Mouse (Mus musculus) CH12.LX (cell line): Measurements from ENCODE around the gene Lrit2. TPM values are rescaled to one million over a fixed set of nuclear protein-coding genes. Genes with fewer than 3 reads are reported as not detected.

ENCODE experiments used
- DNase-seq: peaks from one replicate; pipeline ENCODE4 v3.0.0-alpha.2; 2013; ENCODE audit errors: extremely low read depth
- H3K27ac ChIP-seq: 2 replicates; pipeline ENCODE4 v1.5.1; 2012; ENCODE audit warnings: low read depth, mild to moderate bottlenecking, control low read depth, moderate library complexity; ENCODE audit not compliant: insufficient read depth
- H3K27me3 ChIP-seq: replicated peaks from 2 replicates; pipeline ENCODE3; 2012; ENCODE audit warnings: inconsistent platforms
- H3K36me3 ChIP-seq, 2 experiments: replicated peaks in 1 of 2; 2 replicates each; pipeline versions ENCODE3 to v1.6.1; 2012; ENCODE audit warnings: inconsistent platforms in 1 of 2, low read length in 1 of 2, mild to moderate bottlenecking in 1 of 2, mixed read lengths in 1 of 2, moderate library complexity in 1 of 2; ENCODE audit not compliant: control insufficient read depth in 1 of 2, insufficient read depth in 1 of 2
- H3K4me1 ChIP-seq, 2 experiments: 2 replicates each; pipeline ENCODE4 v1.6.1; 2012; ENCODE audit warnings: inconsistent platforms in 1 of 2, moderate library complexity in 1 of 2; ENCODE audit not compliant: insufficient read depth in 2 of 2, control insufficient read depth in 1 of 2
- H3K4me2 ChIP-seq: 2 replicates; pipeline ENCODE4 v1.6.1; 2012; ENCODE audit warnings: low read depth, mild to moderate bottlenecking, control low read depth; ENCODE audit not compliant: poor library complexity, insufficient read depth, severe bottlenecking
- H3K4me3 ChIP-seq, 3 experiments: fragments of 150-350 bp in 1 of 3; sonication (generic) in 1 of 3; replicated peaks in 1 of 3; 2 replicates each; pipeline versions ENCODE3 to v1.5.1; 2011 to 2012; ENCODE audit warnings: low read depth in 2 of 3, low read length in 2 of 3, mild to moderate bottlenecking in 2 of 3, moderate library complexity in 2 of 3, control low read depth in 1 of 3, improper control_type of control experiment in 1 of 3, inconsistent platforms in 1 of 3, mixed read lengths in 1 of 3; ENCODE audit not compliant: poor library complexity in 1 of 3
- H3K79me2 ChIP-seq: replicated peaks from 2 replicates; pipeline ENCODE4 v1.6.1; 2012; ENCODE audit warnings: mild to moderate bottlenecking, moderate library complexity; ENCODE audit not compliant: control insufficient read depth, poor library complexity, insufficient read depth, severe bottlenecking; ENCODE audit errors: extremely low read depth
- H3K9ac ChIP-seq: 2 replicates; pipeline ENCODE4 v1.6.1; 2012; ENCODE audit warnings: low read depth, mild to moderate bottlenecking, control low read depth, moderate library complexity; ENCODE audit not compliant: insufficient read depth
- H3K9me3 ChIP-seq: replicated peaks from 2 replicates; pipeline ENCODE3; 2012; ENCODE audit warnings: low read length, inconsistent platforms, mixed read lengths
- BHLHE40 ChIP-seq: IDR thresholded peaks from 2 replicates; pipeline ENCODE4 v1.6.1; 2011; ENCODE audit warnings: mild to moderate bottlenecking, low read depth, low read length, improper control_type of control experiment
- CHD1 ChIP-seq: IDR thresholded peaks from 2 replicates; pipeline ENCODE4 v1.6.1; 2012; ENCODE audit warnings: low read depth, low read length, improper control_type of control experiment, inconsistent platforms
- E2F4 ChIP-seq: IDR thresholded peaks from 2 replicates; pipeline ENCODE4 v1.6.1; 2011; ENCODE audit warnings: low read depth, low read length, improper control_type of control experiment; ENCODE audit not compliant: insufficient replicate concordance
- ELF1 ChIP-seq: IDR thresholded peaks from 2 replicates; pipeline ENCODE4 v1.6.1; 2014; ENCODE audit warnings: low read depth, mild to moderate bottlenecking, inconsistent platforms, low read length, improper control_type of control experiment
- EP300 ChIP-seq: IDR thresholded peaks from 2 replicates; pipeline ENCODE4 v1.6.1; 2011; ENCODE audit warnings: low read length, improper control_type of control experiment
- ETS1 ChIP-seq: conservative IDR thresholded peaks from 2 replicates; pipeline ENCODE4 v1.6.1; 2012; ENCODE audit warnings: low read depth, mild to moderate bottlenecking, inconsistent platforms, low read length, improper control_type of control experiment, moderate library complexity
- GABPA ChIP-seq: IDR thresholded peaks from 2 replicates; pipeline ENCODE4 v1.6.1; 2012; ENCODE audit warnings: low read depth, low read length, improper control_type of control experiment, inconsistent platforms; ENCODE audit not compliant: insufficient replicate concordance
- HCFC1 ChIP-seq: IDR thresholded peaks from 2 replicates; pipeline ENCODE4 v1.6.1; 2012; ENCODE audit warnings: low read depth, mild to moderate bottlenecking, inconsistent platforms, low read length, improper control_type of control experiment
- MEF2A ChIP-seq: IDR thresholded peaks from 2 replicates; pipeline ENCODE4 v1.6.1; 2014; ENCODE audit warnings: low read depth, mild to moderate bottlenecking, inconsistent platforms, low read length, improper control_type of control experiment, borderline replicate concordance
- MYC ChIP-seq: IDR thresholded peaks from 2 replicates; pipeline ENCODE4 v1.6.1; 2011; ENCODE audit warnings: low read depth, mild to moderate bottlenecking, improper control_type of control experiment, low read length
- NELFE ChIP-seq: IDR thresholded peaks from 2 replicates; pipeline ENCODE4 v1.6.1; 2011; ENCODE audit warnings: low read depth, low read length, improper control_type of control experiment
- POLR2A ChIP-seq: IDR thresholded peaks from 2 replicates; pipeline ENCODE4 v1.6.1; 2011; ENCODE audit warnings: low read depth, mild to moderate bottlenecking, improper control_type of control experiment, low read length
- RAD21 ChIP-seq: IDR thresholded peaks from 2 replicates; pipeline ENCODE4 v1.6.1; 2011; ENCODE audit warnings: low read depth, mild to moderate bottlenecking, low read length, improper control_type of control experiment, moderate library complexity
- SIN3A ChIP-seq: IDR thresholded peaks from 2 replicates; pipeline ENCODE4 v1.6.1; 2012; ENCODE audit warnings: low read length, improper control_type of control experiment, inconsistent platforms
- SMC3 ChIP-seq: IDR thresholded peaks from 2 replicates; pipeline ENCODE4 v1.6.1; 2011; ENCODE audit warnings: low read depth, low read length, improper control_type of control experiment
- TBP ChIP-seq: conservative IDR thresholded peaks from 2 replicates; pipeline ENCODE4 v1.6.1; 2011; ENCODE audit warnings: low read depth, low read length, improper control_type of control experiment
- TCF12 ChIP-seq: IDR thresholded peaks from 2 replicates; pipeline ENCODE4 v1.6.1; 2014; ENCODE audit warnings: low read depth, mild to moderate bottlenecking, inconsistent platforms, low read length, improper control_type of control experiment
- USF1 ChIP-seq: IDR thresholded peaks from 2 replicates; pipeline ENCODE4 v1.6.1; 2014; ENCODE audit warnings: low read depth, mild to moderate bottlenecking, inconsistent platforms, low read length, improper control_type of control experiment
- USF2 ChIP-seq: conservative IDR thresholded peaks from 2 replicates; pipeline ENCODE4 v1.6.1; 2011; ENCODE audit warnings: low read depth, low read length, improper control_type of control experiment
- ZKSCAN1 ChIP-seq: IDR thresholded peaks from 2 replicates; pipeline ENCODE4 v1.6.1; 2012; ENCODE audit warnings: low read depth, inconsistent platforms, low read length, improper control_type of control experiment, borderline replicate concordance
- ZMIZ1 ChIP-seq: IDR thresholded peaks from 2 replicates; pipeline ENCODE4 v1.6.1; 2012; ENCODE audit warnings: low read depth, mild to moderate bottlenecking, inconsistent platforms, low read length, improper control_type of control experiment
- dilution Hi-C: fragments of 300-500 bp; cut with MboI; formaldehyde crosslinking; loops from 2 replicates; pipeline ENCODE4 v1.14.3; 2020; ENCODE audit warnings: low sequenced_read_pairs; ENCODE audit not compliant: extremely low pct_unique_long_range_greater_than_20kb, extremely low pct_ligation_motif_present
- in situ Hi-C: fragments of 300-500 bp; cut with MboI; formaldehyde crosslinking; loops from 3 replicates; pipeline ENCODE4 v1.14.3; 2019; ENCODE audit warnings: low sequenced_read_pairs, low pct_ligation_motif_present, low pct_unique_long_range_greater_than_20kb, mixed read lengths
- polyA plus RNA-seq: library from polyadenylated mRNA; unstranded; fragments of >175 nt; gene quantifications from 2 replicates; pipeline ENCODE4 v1.2.1, GENCODE M21; 2012; ENCODE audit warnings: low read depth; ENCODE audit not compliant: insufficient read length
- total RNA-seq, 2 experiments: library from RNA; depleted of rRNA; stranded (reverse); fragments of 300-350 nt in 1 of 2; fragments of >200 nt in 1 of 2; gene quantifications; 2 replicates each; pipeline ENCODE4 v1.2.3; 2012 to 2014

Gene Lrit2
- not detected in 2 replicates for total RNA-seq (2012; rRNA removed)
- total RNA-seq (2014; rRNA removed) = not detected in 2 replicates
- not detected in 2 replicates for polyA plus RNA-seq

DNA sequence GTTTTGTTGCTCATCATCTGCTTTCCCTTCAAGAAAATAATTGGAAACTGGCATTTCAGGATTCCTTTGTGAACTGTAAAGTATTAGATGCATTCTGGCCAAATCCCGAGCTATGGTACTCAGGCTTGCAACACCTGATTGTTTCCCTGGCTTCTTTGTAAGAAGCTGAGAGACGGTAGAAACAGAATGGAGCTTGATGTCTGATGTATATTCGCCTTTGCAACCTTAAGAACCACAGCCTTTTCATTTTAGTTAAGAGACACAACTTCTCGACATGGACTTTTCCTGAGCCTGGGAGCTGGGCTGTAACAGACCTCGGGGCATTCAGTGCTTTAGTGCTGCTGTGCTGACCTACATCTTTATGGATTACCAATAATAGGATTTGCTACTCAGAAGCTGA is at the start of gene Lrit2:
Gene Lrit2 (plus strand): TSS at position 301 of the 400 bp plus-strand sequence.
- Histone ChIP-seq H3K4me1 (no peaks in the 10 kb centered on the region), H3K36me3 (no peaks in the 10 kb centered on the region), H3K4me3 (no peak within 1 kb of the TSS), H3K27ac (no peak within 1 kb of the TSS), H3K79me2 (no peaks in the 10 kb centered on the region), H3K9me3 (no peaks in the 10 kb centered on the region), H3K27me3 (peaks cover 53% of the 10 kb centered on the region), H3K9ac (no peak within 1 kb of the TSS), H3K4me2 (no peak within 1 kb of the TSS)
- no peak for TF ChIP-seq CHD1
- TF ChIP-seq MYC = no peak
- TF ChIP-seq USF2 = no peak
- TF ChIP-seq ZKSCAN1 = no peak
- no peak for TF ChIP-seq GABPA
- TF ChIP-seq TBP = no peak
- TF ChIP-seq SMC3 = no peak
- TF ChIP-seq NELFE = no peak
- no peak for TF ChIP-seq POLR2A
- no peak for TF ChIP-seq TCF12
- TF ChIP-seq ELF1 = no peak
- no peak for TF ChIP-seq RAD21
- no peak for TF ChIP-seq MEF2A
- TF ChIP-seq USF1 = no peak
- no peak for TF ChIP-seq BHLHE40
- TF ChIP-seq E2F4 = no peak
- TF ChIP-seq EP300 = no peak
- in situ Hi-C loops = no loop called here
- DNase-seq = no peak
- dilution Hi-C loops = no loop called here

- dilution Hi-C loops = no loop called here
These were observed 40.3 kb upstream of the Lrit2 start for GRCm38 (mm10) chr14:37027248-37027933.

More at GRCm38 (mm10) chr14:37027248-37027933, 40.3 kb upstream of the Lrit2 start:
- Histone ChIP-seq H3K36me3 (no peaks in the 10 kb centered on the region), H3K9me3 (no peaks in the 10 kb centered on the region), H3K4me2 (no peak overlapping the region), H3K27me3 (peaks cover 25% of the 10 kb centered on the region), H3K4me3 (no peak overlapping the region), H3K4me1 (peaks cover 0 to 3% of the 10 kb centered on the region in 2 experiments; a peak in 1 of 4 replicates), H3K9ac (no peak overlapping the region), H3K27ac (no peak overlapping the region), H3K79me2 (no peaks in the 10 kb centered on the region)
- in situ Hi-C loops = loop anchor here (5.0 kb wide), 1 partner anchor 160 kb away; no protein-coding TSS in a partner anchor
- TF ChIP-seq HCFC1 (no peak), ETS1 (no peak), ZMIZ1 (no peak), SIN3A (no peak), USF1 (no peak)
- DNase-seq = no peak
